Mouse (Mus musculus): ENCODE data around the gene Dpagt1. TPM values are rescaled to one million over a fixed set of nuclear protein-coding genes. Genes with fewer than 3 reads are reported as not detected.
"Not testable (repeated sequence)": the region's sequence is repeated elsewhere in the genome, so short reads cannot be mapped to it uniquely, and the experiment has no call there.

Gene Dpagt1
- total RNA-seq (2021) = 10 to 100 TPM; 11.0 to 11.2 TPM
- long read RNA-seq, experiment 1, transcript Dpagt1-201 (9 exons, 2,205 nt) = major isoform, 14 of 17 reads
- long read RNA-seq, experiment 1, partial matches to known transcripts = 1 of 17 reads
- long read RNA-seq, experiment 1, other reads (novel, unspliced or antisense) = 0 of 17 reads
- long read RNA-seq, experiment 2, transcript Dpagt1-201 (9 exons, 2,205 nt) = major isoform, 10 of 14 reads
- long read RNA-seq, experiment 2, partial matches to known transcripts = 2 of 14 reads
- long read RNA-seq, experiment 2, other reads (novel, unspliced or antisense) = 1 of 14 reads

DNA sequence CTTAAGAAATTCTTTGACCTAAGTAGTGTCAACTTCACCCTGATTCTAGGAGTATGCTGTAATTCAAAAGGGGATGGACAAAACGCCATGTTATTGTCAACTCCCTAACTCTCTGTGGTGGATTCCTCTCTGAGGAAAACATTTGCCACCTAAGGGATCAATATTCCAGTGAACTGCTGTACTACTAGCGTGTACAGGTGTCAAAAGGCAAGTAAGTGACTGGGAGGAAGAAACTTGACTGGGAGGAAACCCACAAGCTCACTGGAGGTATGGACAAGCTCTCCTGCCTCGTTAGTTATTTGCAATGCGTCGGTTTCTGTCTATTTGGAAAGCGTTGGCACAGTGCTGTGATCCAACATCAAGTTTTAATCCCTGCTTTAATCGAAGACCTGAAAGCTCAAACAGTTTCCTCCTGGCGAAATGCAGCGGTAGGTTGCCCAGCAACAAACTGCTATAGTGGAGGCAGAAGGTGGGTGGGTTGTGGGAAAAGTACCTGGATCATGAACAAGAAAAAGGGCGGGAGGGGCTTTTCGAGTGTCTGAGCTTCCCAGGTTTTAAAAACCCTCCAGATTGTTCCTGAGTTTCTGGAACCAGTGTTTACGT, at the start of gene Dpagt1:
Dpagt1 (plus strand) TSS at position 252 of the 603 bp plus-strand sequence.
- no peak for DNase-seq

DNA sequence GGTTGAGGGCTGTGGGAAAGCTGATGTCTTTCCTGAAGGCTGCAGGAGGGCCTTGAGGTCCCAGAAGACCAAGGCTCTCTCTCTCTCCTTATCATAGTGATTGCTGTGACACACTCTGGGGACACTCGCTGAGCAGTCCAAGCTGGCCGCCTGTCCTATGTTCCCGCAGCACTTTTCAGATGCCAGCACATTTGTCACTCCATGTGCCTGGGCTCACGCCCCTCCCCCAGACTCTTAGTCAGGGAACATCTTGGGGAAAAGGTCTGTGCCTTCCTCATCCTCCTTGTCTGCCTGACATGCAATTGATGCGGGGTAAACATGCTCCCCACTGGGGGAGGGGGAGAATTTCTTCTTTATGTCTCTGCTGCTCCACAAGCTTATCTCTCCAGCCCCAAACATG, 42.6 kb upstream of the Dpagt1 start:
- DNase-seq = no peak

DNA sequence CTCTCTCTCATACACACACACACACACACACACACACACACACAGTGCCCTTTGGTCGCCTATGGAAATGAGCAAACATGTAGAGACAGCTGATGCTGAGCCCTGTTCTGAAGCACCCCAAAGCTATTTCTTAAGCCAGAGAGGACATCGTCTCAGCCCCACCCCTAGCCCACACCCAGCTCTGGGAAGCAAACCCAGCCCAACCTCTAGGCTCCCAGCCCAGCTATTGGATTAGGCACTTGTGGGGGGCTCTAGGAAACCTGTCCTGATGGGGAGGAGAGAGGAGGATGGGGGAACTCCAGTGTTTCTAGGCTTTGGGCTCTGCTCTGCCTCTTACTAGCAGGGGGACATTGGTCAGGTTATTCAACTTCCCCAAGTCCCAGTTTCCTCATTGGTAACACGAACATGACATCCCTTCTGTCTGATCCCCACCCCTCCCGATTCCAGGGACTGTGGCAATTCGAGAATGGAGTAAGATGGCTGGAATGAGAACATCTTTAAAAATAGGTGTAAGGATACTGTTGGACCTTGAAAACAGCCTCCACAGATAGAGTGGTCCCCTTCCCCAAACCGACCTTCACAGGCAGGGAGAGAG, 39.5 kb upstream of the Dpagt1 start:
- no peak for DNase-seq

DNA sequence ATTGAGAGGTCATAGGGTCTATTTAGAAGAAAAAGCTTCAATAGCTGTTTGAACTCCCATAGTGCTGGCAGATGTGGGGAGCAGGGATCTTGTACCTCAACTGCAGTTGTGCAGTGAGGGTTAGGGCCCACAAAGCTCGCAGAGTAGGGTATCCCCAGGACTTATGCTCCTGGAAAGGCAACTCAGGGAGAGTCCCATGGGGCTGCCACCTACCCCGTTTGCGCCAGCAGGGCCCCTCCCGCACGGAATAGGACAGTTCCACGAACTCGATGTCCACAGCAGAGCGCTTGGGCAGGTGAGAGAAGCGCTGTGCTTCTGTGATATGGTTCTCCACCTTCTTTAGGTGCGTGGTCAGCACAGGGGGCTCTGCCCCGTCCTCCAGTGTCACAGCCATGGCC, 38.8 kb upstream of the Dpagt1 start:
- no peak for DNase-seq

DNA sequence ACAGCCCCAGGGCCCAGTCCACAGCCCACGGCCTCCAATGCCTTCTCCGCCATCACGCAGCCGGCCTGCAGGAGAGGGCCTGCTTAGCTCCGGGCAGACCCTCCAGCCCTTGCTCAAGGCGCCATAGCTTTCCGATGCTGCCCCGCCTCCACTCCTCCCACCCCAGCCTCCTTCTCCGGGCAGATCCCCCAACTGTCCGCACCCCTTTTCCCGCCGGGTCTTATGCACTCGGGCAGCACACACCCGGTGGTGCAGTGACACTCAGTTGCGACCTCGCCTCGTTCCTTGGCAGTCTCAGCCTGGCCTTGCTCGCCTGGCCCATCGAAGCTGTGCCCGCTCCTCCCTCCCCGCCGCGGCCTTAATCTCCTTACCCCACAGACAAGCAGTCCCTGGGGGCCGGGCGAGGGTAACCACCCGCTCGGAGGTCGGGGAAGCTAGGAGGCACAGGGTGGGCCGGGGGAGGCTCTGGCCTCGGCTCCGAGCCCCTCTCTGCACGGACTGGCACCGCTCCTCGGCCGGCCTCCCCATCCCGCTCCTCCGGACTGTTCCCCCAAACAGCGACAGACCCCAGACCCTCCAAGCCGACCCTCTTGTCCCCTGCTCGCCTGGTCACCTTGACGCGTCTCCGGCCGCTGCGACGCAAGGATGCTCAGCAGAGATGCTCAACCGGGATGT, 38.3 kb upstream of the Dpagt1 start:
- no peak for DNase-seq

DNA sequence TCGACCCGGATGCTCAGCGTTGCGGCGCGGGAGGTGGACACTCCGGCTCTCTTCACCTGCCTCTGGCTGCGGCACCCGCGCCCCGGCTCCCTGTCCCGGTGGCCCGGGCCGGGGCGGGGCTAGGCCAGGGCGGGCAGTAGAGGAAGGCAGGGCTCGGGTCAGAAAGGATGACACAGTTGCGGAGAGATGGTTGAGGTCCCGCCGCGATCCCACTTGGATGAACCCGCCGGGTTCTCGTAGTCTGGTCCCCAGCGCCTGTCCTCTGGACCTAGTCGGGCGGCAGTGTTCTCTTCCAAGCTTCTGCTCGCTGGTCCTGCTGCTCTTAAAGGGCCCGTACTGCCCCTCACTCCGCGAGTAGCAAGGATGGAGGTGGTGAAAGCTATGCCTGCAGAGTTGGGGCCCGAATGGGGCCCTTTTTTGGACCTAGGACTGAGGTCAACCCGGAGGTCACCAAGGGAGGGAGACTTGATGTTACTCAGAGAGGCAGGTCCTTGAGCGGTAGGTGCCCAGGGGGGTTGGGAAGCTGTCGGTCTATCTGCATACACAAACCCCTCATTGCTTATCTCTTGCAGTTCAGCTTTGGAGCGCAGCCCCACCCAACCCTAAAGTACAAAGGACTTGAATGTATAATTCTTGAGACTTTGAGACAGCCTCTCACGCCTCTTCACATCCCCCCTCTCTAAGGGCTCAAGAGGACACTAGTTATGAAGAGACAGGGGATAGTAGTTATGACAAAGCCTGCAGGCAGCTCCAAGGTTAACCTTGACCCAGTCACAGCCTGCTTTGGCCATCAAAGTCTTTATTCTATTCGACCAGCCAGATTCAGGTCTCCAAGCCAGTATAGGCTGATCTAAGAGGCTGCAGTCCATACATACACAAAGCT, 37.5 kb upstream of the Dpagt1 start, which contains the start of gene Abcg4:
Abcg4 (minus strand) TSS at position 540 of the 883 bp plus-strand sequence.
- DNase-seq = no peak

DNA sequence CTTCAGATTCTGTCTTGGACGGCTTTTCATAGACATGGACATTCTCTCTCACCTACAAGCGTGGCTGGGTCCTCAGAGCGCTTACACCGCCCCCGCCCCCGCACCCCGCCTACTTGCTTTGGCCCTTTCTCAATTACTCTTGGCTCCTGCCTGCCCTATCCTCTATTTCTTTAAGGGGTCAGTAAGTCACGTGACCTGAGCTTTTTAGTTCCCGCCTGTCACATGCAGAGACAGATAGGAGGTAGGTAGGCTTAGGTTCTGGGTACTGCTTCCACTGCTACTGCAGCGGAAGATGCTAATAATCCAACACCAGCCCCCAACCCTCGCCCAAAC, 36.9 kb upstream of the Dpagt1 start:
- DNase-seq = no peak

DNA sequence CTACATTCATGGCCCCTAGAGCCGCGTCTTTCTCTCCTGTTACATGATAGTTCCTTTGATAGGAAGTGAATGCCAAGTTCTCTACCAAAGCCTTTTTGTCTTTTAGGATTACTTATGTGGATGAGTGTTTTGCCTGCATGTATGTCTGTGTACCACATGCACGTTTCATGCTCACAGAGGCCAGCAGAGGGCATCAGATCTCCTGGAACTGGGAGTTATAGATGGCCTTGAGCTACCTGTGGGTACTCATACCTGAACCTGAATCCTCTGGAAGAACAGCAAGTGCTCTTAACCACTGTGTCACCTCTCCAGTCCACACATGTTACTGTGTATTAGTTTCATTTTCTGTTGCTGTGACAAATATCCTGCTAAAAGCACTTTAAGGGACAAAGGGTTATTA, 33.3 kb upstream of the Dpagt1 start:
- DNase-seq = no peak

DNA sequence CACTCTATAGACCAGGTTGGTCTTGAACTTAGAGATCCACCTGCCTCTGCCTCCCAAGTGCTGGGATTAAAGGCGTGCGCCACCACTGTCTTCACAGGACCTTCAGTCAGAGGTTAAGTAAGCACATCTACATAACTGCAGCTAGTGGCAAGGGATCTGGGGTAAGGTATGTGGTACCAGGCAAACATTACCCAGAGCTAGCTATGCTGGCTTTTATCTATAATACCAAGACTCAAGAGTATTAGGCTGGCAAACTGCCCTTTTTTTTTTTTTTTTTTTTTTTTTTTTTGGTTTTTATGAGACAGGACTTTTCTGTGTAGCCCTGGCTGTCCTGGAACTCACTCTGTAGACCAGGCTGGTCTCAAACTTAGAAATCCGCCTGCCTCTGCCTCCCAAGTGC, 25.8 kb upstream of the Dpagt1 start:
- not testable (repeated sequence) for DNase-seq

DNA sequence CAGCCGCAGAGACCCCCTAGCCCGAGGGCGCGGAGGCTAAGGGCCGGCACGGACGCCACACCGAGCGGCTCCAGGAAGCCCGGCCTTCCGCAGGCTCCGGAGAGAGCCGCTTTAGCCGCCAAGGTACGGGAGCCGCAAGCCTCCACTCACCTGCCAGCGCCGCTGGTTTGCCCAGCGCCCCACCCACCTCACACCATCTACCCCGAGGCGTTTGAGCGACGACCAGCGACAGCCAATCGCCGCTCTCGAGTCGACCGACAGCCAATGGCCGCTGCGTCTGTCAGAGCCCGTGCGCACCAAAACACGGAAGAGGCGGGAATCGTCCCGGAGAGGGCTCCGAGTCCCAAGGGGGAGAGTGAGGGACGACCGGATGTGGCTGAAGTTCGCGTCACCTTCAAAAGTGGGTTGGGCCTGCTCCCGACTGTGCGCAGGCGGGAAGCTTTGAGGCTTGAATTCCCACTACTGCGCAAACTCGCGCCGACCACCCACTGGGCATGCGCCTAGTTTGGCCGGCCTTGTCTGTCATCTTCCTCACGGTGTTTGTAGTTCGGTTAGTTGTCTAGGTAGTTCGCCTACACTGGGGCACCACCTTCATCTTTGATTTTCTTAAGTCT, 20.2 kb upstream of the Dpagt1 start, which contains the start of gene Hinfp:
Hinfp (minus strand) TSS at position 206 of the 614 bp plus-strand sequence.
- peak; percentile 99 for DNase-seq

DNA sequence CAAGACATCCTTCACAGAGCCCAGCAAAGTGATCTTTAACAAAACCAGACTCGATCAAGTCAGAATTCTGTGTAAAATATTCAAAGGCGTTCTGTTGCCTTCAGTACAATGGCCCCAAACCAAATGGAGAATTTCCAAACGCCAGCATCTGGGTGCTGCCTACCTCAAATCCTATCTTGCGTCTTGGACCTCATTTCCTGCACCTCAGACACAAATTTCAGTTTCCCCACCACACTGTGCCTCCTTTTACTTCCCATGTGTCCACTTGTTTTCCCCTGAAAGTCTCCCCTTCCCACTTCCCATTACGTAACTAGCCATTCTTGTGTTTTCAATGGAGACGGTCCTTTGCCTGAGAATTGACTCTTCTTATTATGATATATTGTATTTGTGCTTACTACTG, 19.3 kb upstream of the Dpagt1 start:
- no peak for DNase-seq

DNA sequence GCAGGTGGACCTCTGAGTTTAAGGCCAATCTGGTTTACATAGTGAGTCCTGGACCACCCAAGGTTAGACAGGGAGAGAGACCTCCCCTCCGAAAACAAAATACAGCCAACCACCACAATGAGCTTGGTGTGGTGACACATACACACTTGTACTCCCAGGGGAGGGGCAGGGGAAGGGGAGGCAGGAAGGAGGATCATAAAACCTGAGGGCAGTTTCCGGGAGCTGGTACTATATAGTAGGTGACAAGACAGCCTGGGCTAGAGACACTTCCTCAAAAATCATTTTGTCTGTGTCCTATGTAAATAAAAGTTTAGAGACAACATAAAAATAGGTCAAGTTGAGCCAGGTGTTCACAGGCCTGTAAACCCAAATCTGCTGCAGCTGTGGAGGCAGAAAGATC, 18.6 kb upstream of the Dpagt1 start:
- DNase-seq = no peak

DNA sequence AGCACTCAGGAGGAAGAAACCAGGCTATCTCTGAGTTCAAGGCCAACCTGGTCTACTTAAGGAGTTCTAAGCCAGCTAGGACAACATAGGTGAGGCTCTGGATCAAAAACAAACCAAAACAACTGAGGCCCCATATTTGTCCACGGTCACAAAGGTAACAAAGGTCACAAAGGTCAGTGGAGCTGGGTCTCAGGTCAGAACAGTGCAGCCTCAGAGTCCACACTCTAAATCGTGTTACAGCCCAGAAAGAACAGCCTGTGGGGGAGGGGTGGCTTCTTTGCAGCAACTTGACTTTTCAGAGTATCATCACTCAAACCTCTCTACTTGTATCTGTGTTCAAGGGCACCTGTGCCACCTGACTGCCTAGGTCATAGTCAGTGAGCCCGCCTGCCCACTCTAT, 16.1 kb upstream of the Dpagt1 start:
- no peak for DNase-seq

DNA sequence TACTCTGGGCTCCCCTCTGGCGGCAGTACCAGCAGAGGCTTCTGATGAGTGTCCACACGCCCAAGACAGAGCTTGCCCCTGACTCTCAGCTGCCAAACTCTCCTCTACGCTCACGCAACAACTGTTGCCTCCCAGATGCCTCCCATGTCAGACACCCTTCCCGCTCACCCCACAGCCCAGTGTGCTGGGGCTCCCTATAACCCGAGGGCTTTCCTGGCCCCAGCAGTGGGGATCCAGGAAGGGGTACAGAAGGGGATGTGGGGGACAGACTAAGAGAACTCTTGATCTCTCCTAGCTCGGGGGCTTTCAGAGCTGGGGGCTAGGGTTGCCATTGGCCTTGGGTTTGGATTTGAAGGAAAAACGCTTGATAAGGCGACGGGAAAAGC, 15.1 kb upstream of the Dpagt1 start:
- DNase-seq = no peak

DNA sequence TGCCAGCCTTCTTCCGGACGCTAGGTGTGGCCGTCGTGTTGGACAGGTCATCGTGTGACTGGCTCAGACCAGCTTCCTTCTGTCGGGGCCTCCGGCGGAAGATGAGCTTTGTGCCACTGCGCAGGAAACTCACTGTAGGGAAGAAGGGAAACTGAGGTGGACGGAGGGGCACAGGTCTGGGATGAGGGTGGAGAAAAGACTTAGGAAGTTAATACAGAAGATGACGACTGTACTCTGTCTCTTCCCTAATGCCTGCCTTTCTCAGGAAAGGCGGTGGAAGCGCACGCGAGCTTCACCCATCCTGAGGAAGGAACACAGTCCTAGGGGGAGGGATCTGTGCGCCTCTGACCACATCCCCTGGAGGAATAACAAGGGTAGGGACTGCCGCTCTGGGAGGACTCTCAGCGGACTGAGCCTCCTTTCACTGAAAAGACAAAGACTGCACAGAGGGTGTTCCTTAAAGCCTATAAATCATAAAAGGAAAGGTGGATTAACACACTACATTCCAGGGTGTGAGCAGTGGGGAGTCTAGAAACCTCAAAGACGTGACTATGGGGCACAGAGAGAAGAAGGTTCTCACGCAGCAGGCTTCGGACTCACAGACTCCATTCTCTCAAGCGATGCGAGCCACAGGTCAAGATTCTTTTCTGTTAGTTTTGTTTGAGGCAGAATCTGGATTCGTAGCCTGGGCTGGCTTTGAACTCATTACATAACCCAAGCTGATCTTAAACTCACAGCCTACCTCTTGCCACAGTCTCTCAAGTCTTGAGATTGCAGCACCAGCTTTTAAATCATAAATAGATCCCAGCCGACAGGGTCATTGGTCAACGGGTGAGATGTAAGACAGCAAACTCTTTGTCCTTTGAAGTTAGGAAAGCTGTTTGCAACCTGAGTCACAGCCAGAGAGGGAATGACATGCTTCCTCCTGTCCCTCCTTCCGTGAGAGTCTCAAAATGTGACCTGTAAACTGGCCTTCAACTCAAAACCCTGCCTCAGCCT, 14.4 kb upstream of the Dpagt1 start:
- no peak for DNase-seq

DNA sequence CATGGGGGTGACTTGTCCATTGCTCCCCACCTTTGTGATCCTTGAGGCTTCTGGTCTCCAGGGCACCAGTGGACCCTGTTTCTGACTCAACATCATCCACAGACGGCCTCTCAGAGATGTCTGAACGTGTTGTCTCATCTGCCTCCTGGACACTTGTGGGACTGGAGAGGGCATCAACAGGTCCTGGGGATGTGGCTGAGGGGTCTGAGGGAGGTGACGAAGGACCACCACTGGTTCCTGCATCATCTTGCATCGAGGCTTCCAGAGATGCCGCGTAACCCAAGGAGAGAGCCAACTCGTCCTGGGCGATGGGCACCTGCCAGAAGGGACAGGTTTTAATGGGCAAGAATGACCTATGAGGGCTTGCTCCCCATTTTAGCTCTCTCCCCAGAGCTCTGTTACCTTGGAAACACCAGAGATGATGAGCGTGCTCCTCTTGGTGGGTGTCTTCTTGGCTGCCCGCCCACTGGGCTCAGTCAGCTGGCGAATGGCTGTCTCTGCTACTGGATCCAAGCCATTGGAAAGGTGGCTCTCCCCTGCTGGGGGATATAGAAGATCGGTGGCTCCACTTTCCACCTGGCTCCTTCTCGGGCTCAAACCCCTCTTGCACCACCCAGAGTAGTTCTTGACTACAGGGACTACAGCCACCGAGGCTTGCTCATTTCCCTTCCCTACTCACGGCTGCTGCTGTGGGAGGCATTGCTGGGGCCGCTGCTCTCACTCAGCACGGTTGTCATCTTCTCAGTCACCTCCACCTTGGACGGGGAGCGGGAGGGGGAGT, 12.2 kb upstream of the Dpagt1 start:
- DNase-seq = no peak

DNA sequence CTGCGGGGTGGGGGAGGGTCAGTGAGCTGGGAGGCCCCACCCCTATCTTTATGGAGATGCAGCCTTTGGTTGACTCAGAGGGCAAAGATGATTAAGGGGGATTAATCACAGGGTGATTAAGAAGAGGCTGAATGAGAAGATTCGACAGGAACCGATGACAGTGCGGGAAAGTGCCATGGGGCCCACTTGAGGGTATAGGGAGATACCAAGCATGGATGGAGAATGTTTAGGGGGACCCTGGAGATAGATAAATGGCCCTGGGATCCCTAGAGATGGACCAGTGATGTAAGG, 11.6 kb upstream of the Dpagt1 start:
- DNase-seq = no peak

DNA sequence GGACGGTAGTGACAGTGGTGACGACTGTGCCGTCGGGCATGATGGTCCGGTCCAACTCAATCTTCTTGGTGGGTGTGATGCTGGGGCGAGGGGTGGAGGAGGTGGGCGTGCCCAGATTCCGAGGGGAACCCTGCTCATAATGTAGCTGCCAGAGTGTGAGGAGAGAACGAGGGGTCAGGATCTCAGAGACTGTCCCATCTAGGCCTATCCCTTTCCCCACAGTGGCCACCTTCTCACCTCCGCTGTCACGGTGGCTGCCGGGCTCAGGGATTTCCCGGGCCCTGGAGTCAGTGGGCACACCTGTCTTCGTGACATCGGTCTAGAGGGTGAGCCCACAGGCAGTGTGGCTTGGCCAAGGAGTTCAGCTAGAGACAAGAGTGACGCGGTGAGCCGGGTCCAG, 10.9 kb upstream of the Dpagt1 start:
- DNase-seq = no peak

DNA sequence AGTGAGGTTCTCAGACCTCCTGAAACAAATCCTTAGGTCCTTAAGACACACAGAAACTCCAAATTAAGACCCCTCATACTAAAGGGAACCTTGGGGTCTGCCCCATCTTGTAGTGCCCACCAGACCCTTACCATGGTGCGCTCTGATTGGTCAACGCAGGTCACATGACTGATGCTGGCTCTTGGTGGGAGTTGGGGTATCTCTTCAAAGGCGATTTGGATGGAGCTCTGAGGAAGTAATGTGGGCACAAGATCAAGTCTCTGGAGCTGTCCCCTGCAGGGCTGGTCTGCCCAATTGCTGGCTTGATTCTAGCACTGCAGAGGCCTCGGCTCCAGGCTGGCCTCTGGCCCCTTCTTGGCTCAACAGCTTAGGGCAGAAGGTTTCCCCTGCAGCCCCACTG, 8.4 kb upstream of the Dpagt1 start:
- no peak for DNase-seq

All from gastrocnemius, postnatal 25 days (tissue).